Mouse (Mus musculus) cortical plate, adult 2 months (tissue): ENCODE data around the gene Lamc3.

Experiments
- CTCF ChIP-seq: fragments of 200-500 bp; IDR thresholded peaks from 2 replicates; pipeline ENCODE4 v1.5.1; 2011; ENCODE audit warnings: mild to moderate bottlenecking, control low read depth, low read length; ENCODE audit not compliant: insufficient read depth; ENCODE audit errors: extremely low read depth
- POLR2A ChIP-seq: fragments of 200-500 bp; IDR thresholded peaks from 2 replicates; pipeline ENCODE4 v1.6.1; 2011; ENCODE audit warnings: mild to moderate bottlenecking, low read length, control low read depth; ENCODE audit not compliant: insufficient read depth; ENCODE audit errors: extremely low read depth

- TF ChIP-seq CTCF (no peak), POLR2A (no peak)
Measured at GRCm38 (mm10) chr2:31857180-31857579, 29.9 kb upstream of the Lamc3 start.
